Mouse (Mus musculus) adrenal gland, adult 2 months (tissue): ENCODE measurements at regions not wholly inside any gene's neighbourhood (a gene's known extent, or its start where the extent isn't known, plus 50 kb on each side); places are given as distances from the start of the nearest gene placed in this dataset.

ENCODE experiments used
- DNase-seq: peaks from one replicate; pipeline ENCODE4 v3.0.0; 2021

- no peak for DNase-seq
Measured at GRCm38 (mm10) chr13:53996867-53997266, 58.6 kb downstream of the Drd1 start.

GRCm38 (mm10) chr13:53992863-53993451, 62.5 kb downstream of the Drd1 start:
- no peak for DNase-seq

DNA sequence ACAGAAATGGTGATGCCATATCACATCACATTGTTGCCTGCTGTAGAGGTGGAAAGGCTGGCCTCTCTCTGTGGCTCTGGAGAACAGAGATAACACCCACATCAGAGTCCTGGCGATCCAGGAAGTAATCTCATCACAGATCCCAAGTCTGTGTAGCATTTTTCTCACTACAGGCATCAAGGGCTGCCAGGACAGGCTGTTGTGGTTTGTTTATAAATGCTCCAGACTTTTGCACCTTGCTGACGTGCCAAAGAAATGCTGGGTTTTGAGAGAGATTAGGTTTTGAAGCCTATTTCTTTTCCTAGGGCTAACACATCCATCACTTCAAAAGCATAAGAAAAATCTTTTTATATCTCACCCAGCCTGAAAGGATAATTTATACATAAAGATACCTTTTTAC, 76.3 kb downstream of the Drd1 start:
- no peak for DNase-seq

GRCm38 (mm10) chr13:53969421-53969820, 86.1 kb downstream of the Drd1 start:
- DNase-seq: no peak

DNA sequence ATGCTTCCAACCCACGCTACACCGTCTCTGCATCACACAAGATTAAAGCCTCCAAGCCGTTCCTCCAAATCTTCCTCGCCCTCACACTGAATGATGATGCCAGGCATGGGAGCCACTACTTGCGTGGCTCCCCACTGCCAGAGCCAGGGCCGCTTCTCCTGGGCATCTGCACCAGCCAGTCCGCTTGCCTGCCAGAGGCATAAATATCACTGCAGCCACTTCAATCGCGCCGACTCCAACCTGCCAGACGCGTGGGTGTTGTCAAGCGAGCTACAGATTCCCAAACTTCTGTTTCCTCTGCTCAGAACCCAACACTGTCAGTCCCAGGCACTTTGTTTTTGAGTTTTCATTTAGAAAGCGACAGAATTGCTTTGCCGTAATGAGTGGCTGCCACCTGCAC, 99.3 kb downstream of the Drd1 start:
- no peak for DNase-seq

- DNase-seq: no peak
Measured at GRCm38 (mm10) chr13:53948056-53948455, 107.4 kb downstream of the Drd1 start.

DNA sequence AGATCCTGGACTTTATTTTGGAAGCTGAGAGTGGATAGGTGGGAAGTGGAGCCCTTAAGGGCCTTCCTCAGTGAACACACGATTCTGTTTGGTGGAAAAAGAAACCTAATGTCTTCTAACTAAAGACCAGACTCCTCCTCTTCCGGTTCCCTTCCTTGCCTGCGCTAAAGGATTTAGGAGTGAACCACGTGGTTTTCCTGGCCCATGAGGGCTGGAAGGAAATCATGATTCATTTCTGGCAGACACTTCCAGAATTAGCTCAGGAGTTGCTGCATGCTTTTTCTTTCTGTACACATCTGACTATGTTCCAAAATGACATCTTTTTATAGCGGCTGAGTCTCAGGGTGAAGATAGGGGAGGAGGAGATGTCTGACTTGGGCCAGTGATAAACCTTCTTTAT, 109.8 kb downstream of the Drd1 start:
- DNase-seq: no peak

GRCm38 (mm10) chr13:53941005-53941747, 114.3 kb downstream of the Drd1 start:
- no peak for DNase-seq

DNA sequence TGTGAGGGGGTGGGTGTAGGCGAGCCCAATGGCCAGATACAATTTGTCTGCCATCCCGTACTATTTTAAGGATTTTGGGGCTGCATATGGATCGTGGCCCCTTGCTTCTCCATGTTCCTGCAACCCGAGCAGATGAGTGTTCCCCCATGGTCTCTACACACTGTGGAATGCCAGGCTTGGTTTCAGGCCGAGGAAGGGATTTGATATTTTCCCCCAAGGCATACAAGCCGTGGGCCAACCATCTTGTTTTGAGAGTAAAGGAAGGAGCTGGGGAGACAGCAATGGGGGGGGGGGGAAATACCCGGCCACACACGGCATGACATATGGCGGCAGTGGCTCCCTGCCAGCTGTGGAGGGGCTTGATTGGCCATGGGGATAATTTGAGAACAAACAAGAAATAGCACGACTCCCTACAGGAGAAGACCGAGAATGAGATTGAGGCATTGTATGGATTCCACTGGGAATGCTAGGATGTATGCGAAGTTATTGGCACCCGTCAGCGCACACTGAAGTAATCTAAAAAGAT, 120.3 kb downstream of the Drd1 start:
- DNase-seq: no peak

DNA sequence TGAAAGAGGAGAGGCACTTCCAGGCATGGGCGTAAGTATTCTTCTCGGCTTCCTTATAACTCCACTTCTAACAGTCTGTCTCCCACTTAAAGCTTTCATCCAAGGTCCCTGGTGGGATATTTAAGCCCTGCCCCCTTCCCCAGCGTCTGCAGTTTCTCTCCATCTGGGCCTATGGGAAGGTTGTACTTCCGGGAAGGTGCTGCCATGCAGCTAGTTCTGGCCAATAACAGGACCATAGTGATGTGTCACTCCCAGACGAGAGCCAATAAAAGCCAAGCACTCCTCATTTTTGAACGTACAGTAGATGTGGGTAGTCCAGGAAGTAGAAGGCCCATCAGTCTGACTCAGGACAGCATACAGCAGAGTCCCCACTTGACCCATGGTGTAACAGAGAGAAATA, 121.0 kb downstream of the Drd1 start:
- DNase-seq: no peak

DNA sequence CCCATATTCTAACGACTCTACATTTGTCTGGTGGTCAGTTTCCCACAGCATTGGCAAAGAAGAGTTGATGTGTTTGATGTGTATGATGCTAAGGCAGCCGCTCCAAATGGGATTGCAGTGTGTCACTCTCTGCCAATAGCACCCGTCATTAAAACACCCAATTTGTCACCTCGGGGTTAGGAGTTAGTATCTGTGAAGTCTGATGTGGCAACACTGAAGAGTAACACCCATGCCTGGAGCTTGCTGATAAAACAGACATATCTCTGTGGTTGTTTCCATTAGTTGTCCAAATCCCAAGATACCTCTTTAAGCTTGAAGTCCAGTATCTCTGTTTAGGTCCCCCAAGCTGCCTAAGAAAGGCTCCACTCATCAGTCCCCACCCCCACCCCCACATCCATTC, 129.4 kb downstream of the Drd1 start:
- no peak for DNase-seq

DNA sequence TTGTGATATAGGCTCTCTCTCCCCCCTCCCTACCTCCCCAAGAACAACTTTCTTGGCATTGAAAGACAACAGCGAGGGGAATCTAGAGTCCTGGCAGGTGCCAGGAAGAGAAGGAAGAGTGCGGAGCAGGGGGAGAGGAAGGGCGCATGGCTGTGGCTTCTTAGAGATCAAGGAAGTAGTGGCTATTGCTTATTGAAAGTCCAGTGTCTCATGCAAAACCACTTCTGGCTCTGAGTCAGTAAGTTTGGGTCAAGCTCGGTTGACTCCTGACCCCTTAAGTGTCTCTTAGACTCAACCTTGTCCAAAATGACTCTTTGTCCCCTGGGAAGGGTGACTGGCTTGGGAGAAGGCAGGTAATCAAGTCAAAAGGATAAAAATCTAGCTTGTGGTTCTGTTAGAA, 131.1 kb downstream of the Drd1 start:
- DNase-seq: no peak

DNA sequence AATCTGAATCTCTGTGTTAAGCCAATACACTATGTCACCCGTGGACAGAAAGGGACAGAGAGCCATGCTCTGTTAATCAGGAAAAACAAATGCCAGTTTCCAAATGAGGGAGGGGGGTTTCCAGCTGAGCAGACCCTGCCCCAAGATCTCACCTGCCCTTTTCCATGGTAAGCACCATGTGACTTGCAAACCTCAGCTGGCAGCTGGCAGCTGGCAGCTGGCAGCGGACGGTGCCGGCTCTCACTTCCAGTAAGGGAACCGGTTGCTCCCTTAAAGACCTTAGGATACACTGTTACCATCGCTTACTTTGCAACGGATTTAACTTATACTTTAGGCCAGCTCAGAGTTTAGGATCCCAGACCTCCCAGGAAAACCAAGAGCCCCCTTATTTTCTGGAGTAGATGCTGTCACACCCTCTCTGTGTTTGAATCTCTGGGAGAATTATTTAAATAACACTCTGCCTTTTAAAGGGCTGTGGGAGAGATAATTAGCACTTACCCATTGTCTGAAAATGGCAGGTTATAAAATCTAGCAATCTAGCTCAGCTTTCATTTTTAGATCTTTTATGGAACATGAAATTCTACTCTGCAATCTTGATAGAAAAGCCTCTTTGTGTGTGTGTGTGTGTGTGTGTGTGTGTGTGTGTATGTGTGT, 131.7 kb downstream of the Drd1 start:
- no peak for DNase-seq

DNA sequence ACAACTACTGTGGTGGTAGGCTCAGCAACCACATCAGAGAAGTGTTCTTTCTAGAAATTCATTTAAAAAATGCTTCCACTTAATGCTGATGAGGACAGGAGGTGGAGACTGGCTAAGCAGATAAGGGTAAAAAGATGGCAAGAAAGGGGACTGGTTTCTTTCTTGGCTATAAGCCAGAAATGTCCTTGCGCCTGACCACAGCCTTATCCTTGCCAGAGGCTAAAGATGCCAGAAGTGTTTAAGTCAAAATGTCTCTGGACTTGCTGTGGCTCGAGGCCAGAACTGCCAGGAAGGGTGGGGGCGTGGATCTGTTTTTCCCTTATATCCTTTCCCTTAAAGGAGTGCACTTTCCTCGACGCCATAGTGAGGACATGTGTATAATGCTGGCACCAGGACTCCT, 133.7 kb downstream of the Drd1 start:
- DNase-seq: no peak

GRCm38 (mm10) chr13:53919851-53920381, 135.6 kb downstream of the Drd1 start:
- DNase-seq: no peak

- no peak for DNase-seq
Measured at GRCm38 (mm10) chr13:53915456-53915855, 140.0 kb downstream of the Drd1 start.

GRCm38 (mm10) chr13:53914434-53914833, 141.1 kb downstream of the Drd1 start:
- no peak for DNase-seq

DNA sequence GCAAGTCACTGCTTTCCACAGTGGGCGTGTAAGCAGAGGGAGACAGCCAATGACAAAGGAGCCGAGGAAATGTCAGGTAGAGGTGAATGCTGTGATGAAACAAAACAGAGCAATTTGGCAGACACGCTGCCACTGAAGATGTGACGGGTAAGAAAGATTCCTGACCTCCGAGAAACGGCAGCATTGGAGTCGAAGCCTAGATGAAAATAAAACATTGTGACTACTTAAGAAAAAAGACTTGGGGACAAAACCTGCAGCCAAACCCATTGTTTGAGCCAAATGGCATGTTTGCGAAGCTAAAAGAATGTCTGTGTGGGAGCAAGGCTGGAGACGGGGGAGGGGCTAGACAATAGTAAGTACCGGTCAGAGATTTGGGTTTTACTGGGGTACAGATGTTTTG, 142.0 kb downstream of the Drd1 start:
- no peak for DNase-seq

- no peak for DNase-seq
Measured at GRCm38 (mm10) chr13:53911846-53912245, 143.7 kb downstream of the Drd1 start.

- DNase-seq: no peak
Measured at GRCm38 (mm10) chr13:53911261-53911660, 144.2 kb downstream of the Drd1 start.

GRCm38 (mm10) chr13:53910251-53910650, 145.3 kb downstream of the Drd1 start:
- no peak for DNase-seq

- DNase-seq: no peak
Measured at GRCm38 (mm10) chr13:53904471-53904870, 151.0 kb downstream of the Drd1 start.

DNA sequence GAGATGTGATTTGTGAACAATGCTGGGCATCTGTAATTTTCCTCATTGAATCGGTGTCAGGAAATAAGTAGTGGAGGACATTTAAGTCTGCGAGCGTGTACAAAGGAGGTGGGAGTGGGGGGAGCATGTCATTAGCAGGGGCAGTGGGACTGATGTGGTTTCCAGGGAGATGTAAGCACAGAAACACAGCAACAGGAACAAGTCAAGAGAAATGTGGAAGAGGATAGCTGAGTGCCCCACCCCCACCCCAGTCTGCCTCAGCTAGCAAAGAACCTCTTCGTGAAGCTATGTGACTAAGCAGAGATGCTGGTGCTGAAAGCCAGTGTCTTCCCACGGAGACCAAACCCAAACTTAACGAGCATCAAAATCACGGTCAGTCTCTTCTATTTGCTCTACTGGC, 151.9 kb downstream of the Drd1 start:
- no peak for DNase-seq
